8 mouse cellular contexts compared by ENCODE assay signal in the genomic region with DNA sequence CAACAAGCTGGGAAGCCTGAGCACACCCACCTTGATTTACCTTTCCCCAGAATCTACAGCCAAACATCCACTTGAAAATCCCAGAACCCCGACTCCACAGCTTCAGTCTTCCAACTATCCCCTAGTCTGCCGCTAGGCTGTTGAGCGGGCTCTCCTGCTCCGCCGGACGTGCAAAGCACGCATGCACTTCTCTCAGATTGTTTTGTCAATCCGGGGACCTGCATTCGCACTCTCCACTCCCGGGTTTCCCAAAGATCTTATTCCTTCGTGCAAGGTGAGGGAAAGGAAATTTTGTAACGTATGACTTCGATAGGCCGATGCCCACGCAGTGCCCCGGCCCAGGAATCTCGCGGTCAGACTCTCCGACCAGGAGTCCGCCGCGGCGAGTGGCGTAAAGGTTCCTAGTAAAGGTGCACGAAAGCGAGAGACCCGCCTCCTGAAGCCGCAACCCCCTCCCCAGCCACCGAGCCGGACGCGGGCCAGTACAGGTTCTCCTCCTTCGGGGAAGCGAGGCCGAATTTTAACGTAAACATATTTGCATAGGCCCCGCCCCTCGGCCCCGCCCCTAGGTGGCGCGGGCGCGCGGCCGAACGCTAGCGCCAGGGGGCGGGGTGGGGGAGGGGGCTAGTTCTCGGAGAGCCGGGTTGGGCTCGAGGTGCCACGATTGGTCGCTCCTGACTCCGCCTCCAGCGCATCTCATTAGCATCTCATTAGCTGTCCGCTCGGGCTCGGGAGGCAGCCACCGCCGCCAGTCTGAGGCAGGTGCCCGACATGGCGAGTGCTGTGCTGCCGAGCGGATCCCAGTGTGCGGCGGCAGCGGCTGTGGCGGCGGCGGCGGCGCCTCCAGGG. TPM values are rescaled to one million over a fixed set of nuclear protein-coding genes. Genes with fewer than 3 reads are reported as not detected.
A peak's percentile ranks its signal among the peaks of the same experiment; 100 is the strongest.
DNase-seq lines count a peak whose midpoint lies in the region; ATAC-seq lines count a peak whose summit lies in the region.

A gene (plus strand): TSS at position 572 of the 849 bp plus-strand sequence.

- 0 out of 2 replicates have a peak, but pooled peaks have one; percentile 43 for ATAC-seq in erythroblast, adult 5-6 weeks (replicated peaks; ENCODE audit: low FRiP score, poor library complexity, severe bottlenecking)
- ATAC-seq in limb, embryonic 11.5 days (ENCODE audit: insufficient number of reproducible peaks, low FRiP score, low TSS enrichment, low read depth), result peak; percentile 95
- ATAC-seq in midbrain, embryonic 12.5 days (ENCODE audit: low FRiP score, low read depth), result peak; percentile 92

- H3K4me2 ChIP-seq in limb, embryonic 11.5 days (ENCODE audit: low read depth, severe bottlenecking), result peak within 1 kb of the TSS; percentile 90
- peak within 1 kb of the TSS; percentile 95 for H3K4me2 ChIP-seq in midbrain, embryonic 12.5 days (replicated peaks)

- peaks cover 11% of the 10 kb centered on the region; the same call in 1 of the 2 replicates for H3K4me1 ChIP-seq in limb, embryonic 11.5 days (ENCODE audit: control insufficient read depth, insufficient read depth, low read length)
- H3K4me1 ChIP-seq in midbrain, embryonic 12.5 days, result peaks cover 28% of the 10 kb centered on the region

- no peaks in the 10 kb centered on the region for H3K9me3 ChIP-seq in limb, embryonic 11.5 days (ENCODE audit: control insufficient read depth, low read length)
- H3K9me3 ChIP-seq in midbrain, embryonic 12.5 days, result no peaks in the 10 kb centered on the region

- DNase-seq in brain, embryonic 18.5 days (ENCODE audit: low read depth, low spot score), result peak; percentile 96
- peak; percentile 92 for DNase-seq in heart, adult 9 months (ENCODE audit: low spot score in 2 of 2)
- DNase-seq in kidney, adult 8-10 months, result peak; percentile 95
- peak; percentile 98 for DNase-seq in limb, embryonic 11.5 days (ENCODE audit: low spot score)
- DNase-seq in skeletal muscle tissue, adult 2 months (ENCODE audit: low read depth, low spot score), result peak; percentile 91
- DNase-seq in yolk sac, embryonic 10.5 days (ENCODE audit: low spot score), result peak; percentile 97

- peak within 1 kb of the TSS; percentile 54 for H3K27ac ChIP-seq in limb, embryonic 11.5 days (replicated peaks; ENCODE audit: low read depth, low read length)
- H3K27ac ChIP-seq in midbrain, embryonic 12.5 days (replicated peaks), result peak within 1 kb of the TSS; percentile 86

- H3K36me3 ChIP-seq in limb, embryonic 11.5 days (ENCODE audit: control insufficient read depth, insufficient read depth, low read length), result no peaks in the 10 kb centered on the region
- H3K36me3 ChIP-seq in midbrain, embryonic 12.5 days, result no peaks in the 10 kb centered on the region

- H3K4me3 ChIP-seq in limb, embryonic 11.5 days (ENCODE audit: low read depth, low read length), result peak within 1 kb of the TSS; percentile 64
- H3K4me3 ChIP-seq in midbrain, embryonic 12.5 days, result peak within 1 kb of the TSS; percentile 73

- H3K9ac ChIP-seq in limb, embryonic 11.5 days (ENCODE audit: low read length), result peak within 1 kb of the TSS; percentile 85
- H3K9ac ChIP-seq in midbrain, embryonic 12.5 days (replicated peaks), result peak within 1 kb of the TSS; percentile 78

- 0 out of 2 replicates have a peak, but pooled peaks cover 3% of the 10 kb centered on the region for H3K27me3 ChIP-seq in limb, embryonic 11.5 days (ENCODE audit: control insufficient read depth, insufficient read depth, low read length)
- peaks cover 14% of the 10 kb centered on the region for H3K27me3 ChIP-seq in midbrain, embryonic 12.5 days

- under 1% methylated on average over 64 of the region's 72 CpGs for WGBS in limb, embryonic 11.5 days
- WGBS in midbrain, embryonic 12.5 days, result under 1% methylated on average over 71 of the region's 72 CpGs

RNA-seq across cellular contexts. Expression of the gene that starts here (rescaled TPM):
- total RNA-seq in erythroblast, adult 5-6 weeks (2015; ENCODE audit: low replicate concordance), result 2.9 and 6.0 TPM in 2 replicates
- 0.70 and 0.85 TPM in 2 replicates for total RNA-seq in erythroblast, adult 5-6 weeks (2017; ENCODE audit: low replicate concordance)
- polyA plus RNA-seq in limb, embryonic 11.5 days (2014; fragmentation: Nextera tagmentation; extraction: Ambion mirVana), result 57.3 and 61.0 TPM in 2 replicates
- 71.6 and 77.1 TPM in 2 replicates for polyA plus RNA-seq in midbrain, embryonic 12.5 days (2016; fragmentation: Nextera tagmentation; extraction: Ambion mirVana)

Comparison
In these comparisons a context has a peak if more than half of its experiments do, and no peak if none do; other contexts are left out.
1. Peak in every context shown above with its lines: DNase-seq, ATAC-seq, H3K4me3 ChIP-seq and H3K27ac ChIP-seq.
2. ATAC-seq: peak in every context shown above with its lines; median percentile 95 in limb, embryonic 11.5 days; 92 in midbrain, embryonic 12.5 days; 43 in erythroblast, adult 5-6 weeks.